Mouse (Mus musculus): Measurements from ENCODE around the gene Rhoj.

DNA sequence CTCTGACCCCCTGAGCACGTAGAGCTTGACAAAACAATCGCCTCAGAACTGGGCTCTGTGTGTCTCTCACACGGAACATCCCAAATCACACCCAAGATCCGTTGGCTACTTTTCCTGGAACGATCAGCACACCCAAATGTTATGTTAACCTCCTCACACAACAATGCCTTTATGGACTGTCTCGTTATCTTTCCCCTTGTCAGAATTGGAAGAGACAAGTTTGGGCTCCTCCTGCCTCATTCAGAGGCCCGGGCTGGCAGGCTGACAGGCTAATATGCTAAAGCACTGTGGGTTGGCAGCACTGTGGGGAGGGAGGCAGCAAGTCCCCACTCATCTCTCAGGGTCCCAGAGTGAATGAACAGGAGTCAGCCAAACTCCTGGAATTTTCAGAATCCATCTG is 89.0 kb downstream of the Rhoj start:
- TF ChIP-seq ZC3H11A (IDR thresholded peaks at IDR 0.05; ENCODE audit: low read depth, low read length) (no peak), ZKSCAN1 (IDR thresholded peaks at IDR 0.05; ENCODE audit: borderline replicate concordance, low read depth, low read length) (no peak), ZNF384 (IDR thresholded peaks at IDR 0.05; ENCODE audit: low read depth, low read length) (no peak)
